Mouse (Mus musculus) liver, adult 2 months (tissue): Measurements from ENCODE around the gene Gm498. TPM values are rescaled to one million over a fixed set of nuclear protein-coding genes. Genes with fewer than 3 reads are reported as not detected.
A peak's percentile ranks its signal among the peaks of the same experiment; 100 is the strongest.

Source experiments
- DNase-seq: peaks from one replicate; pipeline ENCODE4 v3.0.0-alpha.2; 2011; ENCODE audit warnings: low read depth, low spot score; ENCODE audit errors: extremely low read depth
- H3K27ac ChIP-seq: fragments of 200-500 bp; replicated peaks from 2 replicates; pipeline ENCODE4 v1.5.1; 2012; ENCODE audit warnings: low read depth, mild to moderate bottlenecking, control low read depth, inconsistent platforms, low read length; ENCODE audit not compliant: insufficient read depth
- H3K27me3 ChIP-seq: fragments of 200-500 bp; 2 replicates; pipeline ENCODE4 v1.6.1; 2012; ENCODE audit warnings: mild to moderate bottlenecking, moderate library complexity, low read length, inconsistent platforms; ENCODE audit not compliant: control insufficient read depth, insufficient read depth
- H3K36me3 ChIP-seq: fragments of 200-500 bp; 2 replicates; pipeline ENCODE4 v1.6.1; 2012; ENCODE audit warnings: low read length, inconsistent platforms; ENCODE audit not compliant: control insufficient read depth, insufficient read depth
- H3K4me1 ChIP-seq: fragments of 200-500 bp; 2 replicates; pipeline ENCODE4 v1.6.1; 2011; ENCODE audit warnings: low read length; ENCODE audit not compliant: control insufficient read depth, insufficient read depth
- H3K4me3 ChIP-seq: fragments of 200-500 bp; 2 replicates; pipeline ENCODE4 v1.5.1; 2011; ENCODE audit warnings: low read depth, mild to moderate bottlenecking, control low read depth, low read length, moderate library complexity; ENCODE audit not compliant: insufficient read depth
- H3K79me2 ChIP-seq: fragments of 200-500 bp; 2 replicates; pipeline ENCODE4 v1.6.1; 2012; ENCODE audit warnings: inconsistent platforms, mild to moderate bottlenecking, low read length, moderate library complexity; ENCODE audit not compliant: control insufficient read depth, insufficient read depth
- H3K9ac ChIP-seq: fragments of 200-500 bp; 2 replicates; pipeline ENCODE4 v1.6.1; 2012; ENCODE audit warnings: low read depth, mild to moderate bottlenecking, control low read depth, inconsistent platforms, low read length
- CTCF ChIP-seq: fragments of 200-500 bp; IDR thresholded peaks from 2 replicates; pipeline ENCODE4 v1.5.1; 2011; ENCODE audit warnings: low read depth, low read length, control low read depth
- POLR2A ChIP-seq: fragments of 200-500 bp; IDR thresholded peaks from 2 replicates; pipeline ENCODE4 v1.6.1; 2011; ENCODE audit warnings: low read length, control low read depth; ENCODE audit not compliant: insufficient read depth; ENCODE audit errors: extremely low read depth
- WGBS: fragments of 180-500 bp; shearing (Covaris S2); methylation state at CpG from one replicate; pipeline ENCODE4 v1.1.7; 2018; 5-methylcytosine and 5-hydroxymethylcytosine counted together
- polyA plus RNA-seq: library from polyadenylated mRNA; depleted of rRNA; stranded (reverse); fragments of >200 nt; gene quantifications from 2 replicates; pipeline ENCODE4 v1.2.3, GENCODE M21; 2012
- total RNA-seq: library from RNA; depleted of rRNA; stranded (reverse); fragments of >200 nt; gene quantifications from 2 replicates; pipeline ENCODE4 v1.2.3, GENCODE M21; 2014

Gm498 gene
- total and polyA plus RNA-seq, 2 experiments = not detected

- Histone ChIP-seq H3K79me2 (peaks cover 7% of the 10 kb centered on the region; the same call in 1 of the 2 replicates), H3K9ac (no peak overlapping the region), H3K27me3 (no peaks in the 10 kb centered on the region), H3K27ac (peak overlapping the region; percentile 83), H3K4me3 (no peak overlapping the region), H3K36me3 (peaks cover 17% of the 10 kb centered on the region), H3K4me1 (peaks cover 35% of the 10 kb centered on the region)
- TF ChIP-seq CTCF = no peak
- DNase-seq = peak; percentile 62
- WGBS = 47% methylated on average over 2 of the region's 2 CpGs
These were observed 32.3 kb upstream of the Gm498 start for GRCm38 (mm10) chr7:143834316-143834715.

DNA sequence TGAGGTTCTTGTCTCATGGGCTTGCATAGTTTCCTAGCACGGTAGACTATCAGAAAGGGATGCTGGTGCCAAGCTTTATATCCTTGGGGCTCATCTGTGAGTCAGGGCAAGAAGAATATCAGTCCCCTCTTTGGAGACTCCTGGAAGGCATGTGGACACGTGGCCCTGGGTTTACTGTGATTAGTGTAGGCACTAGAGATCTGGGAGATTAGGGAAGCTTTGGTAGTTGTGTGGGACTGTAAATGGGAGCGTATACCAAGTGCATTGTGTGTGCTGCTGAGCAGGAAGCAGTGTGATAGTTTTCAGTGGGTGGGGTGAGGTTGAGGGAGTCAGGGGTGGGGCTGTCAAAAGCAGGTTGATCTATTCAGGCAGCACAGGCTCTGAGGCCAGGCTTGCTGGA is 31.7 kb upstream of the Gm498 start:
- Histone ChIP-seq H3K79me2 (peaks cover 7% of the 10 kb centered on the region; the same call in 1 of the 2 replicates), H3K4me1 (peaks cover 35% of the 10 kb centered on the region), H3K36me3 (peaks cover 19% of the 10 kb centered on the region), H3K9ac (no peak overlapping the region), H3K27me3 (no peaks in the 10 kb centered on the region), H3K4me3 (no peak overlapping the region), H3K27ac (no peak overlapping the region)
- no peak for DNase-seq
- TF ChIP-seq CTCF (no peak), POLR2A (no peak)
- 67% methylated on average over 3 of the region's 3 CpGs for WGBS

DNA sequence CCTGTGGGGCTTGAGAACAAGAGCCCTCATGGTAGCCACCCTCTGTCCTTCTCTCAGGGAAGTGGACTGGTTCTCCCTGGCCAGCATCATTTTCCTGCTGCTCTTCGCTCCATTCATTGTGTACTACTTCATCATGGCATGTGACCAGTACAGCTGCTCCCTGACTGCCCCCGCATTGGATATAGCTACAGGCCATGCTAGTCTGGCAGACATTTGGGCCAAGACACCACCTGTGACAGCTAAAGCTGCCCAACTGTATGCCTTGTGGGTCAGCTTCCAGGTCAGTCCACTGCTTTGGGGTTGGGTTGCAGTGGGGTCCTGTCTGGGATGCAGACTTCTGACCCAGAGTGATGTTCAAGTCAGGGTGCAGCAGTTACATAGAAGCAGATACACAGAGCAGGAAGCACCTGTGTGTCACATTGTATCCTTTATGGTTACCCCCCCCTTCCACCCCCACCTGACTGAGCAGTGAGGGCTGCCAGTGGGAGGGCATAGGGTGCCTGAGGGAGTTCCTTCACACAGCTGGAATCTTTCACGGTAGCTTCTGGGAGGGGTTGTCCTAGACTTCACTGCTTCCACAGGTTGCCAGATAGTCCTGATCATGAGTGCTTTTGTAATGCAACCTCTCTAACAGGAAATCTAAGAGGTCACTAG is 28.8 kb upstream of the Gm498 start:
- WGBS = 83% methylated on average over 3 of the region's 3 CpGs
- no peak for DNase-seq
- Histone ChIP-seq H3K36me3 (peaks cover 34% of the 10 kb centered on the region), H3K27me3 (no peaks in the 10 kb centered on the region), H3K4me1 (peaks cover 23% of the 10 kb centered on the region), H3K4me3 (no peak overlapping the region), H3K27ac (no peak overlapping the region), H3K79me2 (0 out of 2 replicates have a peak, but pooled peaks cover 3% of the 10 kb centered on the region), H3K9ac (no peak overlapping the region)
- TF ChIP-seq CTCF (no peak), POLR2A (no peak)

DNA sequence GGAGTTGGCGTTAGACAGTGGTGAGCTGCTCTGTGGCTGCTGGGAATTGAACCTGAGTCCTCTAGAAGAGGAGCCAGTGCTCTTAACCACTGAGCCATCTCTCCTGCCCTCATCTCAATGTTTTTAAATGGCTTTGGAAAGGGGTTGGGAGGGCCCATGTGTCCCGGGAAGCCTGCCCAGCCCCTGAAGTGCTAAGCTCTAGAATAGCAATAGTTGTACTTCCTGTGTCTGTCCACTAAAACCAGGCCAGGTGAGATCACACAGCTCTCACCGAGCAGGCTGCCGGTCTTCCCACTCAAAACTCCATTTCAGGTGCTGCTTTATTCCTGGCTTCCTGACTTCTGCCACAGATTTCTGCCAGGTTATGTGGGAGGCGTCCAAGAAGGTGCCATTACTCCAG is 26.5 kb upstream of the Gm498 start:
- H3K4me3 ChIP-seq = no peak overlapping the region
- H3K79me2 ChIP-seq = no peaks in the 10 kb centered on the region
- H3K27ac ChIP-seq = no peak overlapping the region
- DNase-seq = no peak
- peaks cover 54% of the 10 kb centered on the region for H3K36me3 ChIP-seq
- no peaks in the 10 kb centered on the region for H3K27me3 ChIP-seq
- 95% methylated on average over 5 of the region's 5 CpGs for WGBS
- no peak for TF ChIP-seq POLR2A
- no peak for TF ChIP-seq CTCF
- H3K4me1 ChIP-seq = peaks cover 4% of the 10 kb centered on the region
- H3K9ac ChIP-seq = no peak overlapping the region

DNA sequence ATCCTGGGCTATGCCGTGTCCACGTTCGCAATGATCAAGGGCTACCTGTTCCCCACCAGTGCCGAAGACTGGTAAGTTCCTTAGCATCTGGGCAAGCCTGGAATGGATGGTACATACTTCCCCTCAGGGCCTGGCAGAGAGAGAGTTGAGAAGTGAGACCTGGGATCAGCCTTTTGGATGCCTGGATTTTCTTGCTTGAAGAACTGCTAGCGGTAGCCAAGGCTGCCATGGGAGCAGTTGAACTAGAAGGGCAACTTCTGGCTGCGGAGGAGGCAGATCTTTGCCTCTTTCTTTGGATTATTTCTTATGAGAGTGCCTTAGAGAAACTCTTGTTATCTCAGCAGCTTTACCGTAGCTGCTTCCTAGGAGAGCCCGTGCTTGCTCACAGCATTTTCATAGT is 25.3 kb upstream of the Gm498 start:
- no peak for DNase-seq
- TF ChIP-seq CTCF = no peak
- no peak for TF ChIP-seq POLR2A
- no peak overlapping the region for H3K27ac ChIP-seq
- no peak overlapping the region for H3K4me3 ChIP-seq
- WGBS = 97% methylated on average over 8 of the region's 8 CpGs
- H3K27me3 ChIP-seq = no peaks in the 10 kb centered on the region
- peaks cover 59% of the 10 kb centered on the region for H3K36me3 ChIP-seq
- no peaks in the 10 kb centered on the region for H3K4me1 ChIP-seq
- H3K9ac ChIP-seq = no peak overlapping the region
- no peaks in the 10 kb centered on the region for H3K79me2 ChIP-seq

- no peaks in the 10 kb centered on the region for H3K79me2 ChIP-seq
- DNase-seq = no peak
- no peak overlapping the region for H3K27ac ChIP-seq
- TF ChIP-seq POLR2A (no peak), CTCF (no peak)
- no peaks in the 10 kb centered on the region for H3K27me3 ChIP-seq
- no peak overlapping the region for H3K9ac ChIP-seq
- peaks cover 31% of the 10 kb centered on the region for H3K36me3 ChIP-seq
- WGBS = 85% methylated on average over 5 of the region's 5 CpGs
- peaks cover 4% of the 10 kb centered on the region for H3K4me1 ChIP-seq
- H3K4me3 ChIP-seq = no peak overlapping the region
These were observed 18.4 kb upstream of the Gm498 start for GRCm38 (mm10) chr7:143848127-143848767.
